Mouse (Mus musculus): ENCODE measurements at regions not wholly inside any gene's neighbourhood (a gene's known extent, or its start where the extent isn't known, plus 50 kb on each side); places are given as distances from the start of the nearest gene placed in this dataset.

GRCm38 (mm10) chr10:37240201-37240600, 101.5 kb upstream of the Marcks start:
- no peak overlapping the region for H3K4me3 ChIP-seq (replicated peaks)
- H3K4me1 ChIP-seq (replicated peaks): no peaks in the 10 kb centered on the region
- H3K9ac ChIP-seq (replicated peaks): no peak overlapping the region
- 83% methylated on average over 3 of the region's 3 CpGs for WGBS
- no peaks in the 10 kb centered on the region for H3K9me3 ChIP-seq
- H3K4me2 ChIP-seq (replicated peaks): no peak overlapping the region
- no peaks in the 10 kb centered on the region for H3K27me3 ChIP-seq
- no peak for ATAC-seq
- H3K27ac ChIP-seq: no peak overlapping the region
- no peaks in the 10 kb centered on the region for H3K36me3 ChIP-seq

GRCm38 (mm10) chr10:37236001-37236822, 97.5 kb upstream of the Marcks start:
- H3K36me3 ChIP-seq: no peaks in the 10 kb centered on the region
- peaks cover 15% of the 10 kb centered on the region for H3K4me1 ChIP-seq (replicated peaks)
- ATAC-seq: no peak
- H3K27me3 ChIP-seq: no peaks in the 10 kb centered on the region
- no peak overlapping the region for H3K9ac ChIP-seq (replicated peaks)
- WGBS: 89% methylated on average over 4 of the region's 4 CpGs
- no peak overlapping the region for H3K4me2 ChIP-seq (replicated peaks)
- H3K4me3 ChIP-seq (replicated peaks): no peak overlapping the region
- H3K27ac ChIP-seq: no peak overlapping the region
- H3K9me3 ChIP-seq: no peaks in the 10 kb centered on the region

DNA sequence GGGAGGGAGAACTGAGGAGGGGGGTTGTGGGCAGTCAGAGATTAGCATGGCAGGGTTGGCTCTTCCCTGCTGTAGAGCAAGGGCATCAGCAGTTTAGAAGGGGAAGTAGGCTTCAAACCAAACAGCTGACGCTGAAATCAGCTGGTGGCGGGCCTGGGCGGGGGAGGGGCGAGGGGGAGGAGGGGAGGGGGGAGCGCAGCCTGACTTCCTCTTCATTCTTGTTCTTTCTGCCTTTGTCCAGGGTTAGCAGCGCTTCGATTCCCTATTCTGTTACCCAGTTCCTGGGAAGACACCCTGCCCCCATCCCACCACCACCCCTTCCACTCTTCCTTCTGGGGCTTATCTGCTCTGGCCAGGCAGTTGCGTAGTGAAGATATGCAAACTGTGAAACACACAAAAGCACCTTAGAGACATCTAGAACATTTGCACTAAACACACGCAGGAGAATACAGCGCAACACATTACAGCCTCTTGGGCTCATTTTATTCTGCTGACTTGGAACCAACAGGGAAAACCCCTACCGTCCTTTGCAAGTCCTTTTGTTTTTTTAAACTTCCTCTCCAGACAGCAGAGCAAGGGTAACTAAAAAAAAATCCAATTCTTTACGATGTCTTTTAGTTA, 93.3 kb upstream of the Marcks start:
- H3K36me3 ChIP-seq: no peaks in the 10 kb centered on the region
- H3K9ac ChIP-seq (replicated peaks): no peak overlapping the region
- peak overlapping the region; percentile 13; the same call in 1 of the 2 replicates for H3K4me3 ChIP-seq (replicated peaks)
- 16% methylated on average over 7 of the region's 12 CpGs for WGBS
- H3K4me2 ChIP-seq (replicated peaks): peak overlapping the region; percentile 47
- no peaks in the 10 kb centered on the region for H3K27me3 ChIP-seq
- peaks cover 16% of the 10 kb centered on the region for H3K4me1 ChIP-seq (replicated peaks)
- peak; percentile 94 for ATAC-seq
- no peaks in the 10 kb centered on the region for H3K9me3 ChIP-seq
- H3K27ac ChIP-seq: peak overlapping the region; percentile 48

DNA sequence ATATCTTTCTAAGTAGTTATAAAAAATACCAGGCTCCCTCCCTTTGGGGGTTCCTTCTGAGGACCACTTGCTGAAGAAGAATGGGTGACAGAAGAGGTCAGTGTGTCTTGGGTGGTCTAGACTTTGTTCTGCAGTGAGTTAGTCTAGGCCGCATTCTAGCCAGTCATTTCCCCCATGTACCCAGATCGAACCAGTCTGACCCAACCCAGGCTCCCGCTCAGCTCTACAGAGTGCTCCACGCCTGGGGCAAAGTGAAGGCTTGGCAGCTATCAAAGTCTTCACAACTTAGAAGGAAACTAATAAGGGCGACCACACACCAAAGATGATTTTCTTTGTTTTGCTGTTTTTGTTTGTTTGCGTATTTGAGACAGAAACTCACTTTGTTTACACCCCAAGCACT, 92.4 kb upstream of the Marcks start:
- no peak overlapping the region for H3K4me3 ChIP-seq (replicated peaks)
- H3K27me3 ChIP-seq: no peaks in the 10 kb centered on the region
- no peaks in the 10 kb centered on the region for H3K36me3 ChIP-seq
- H3K27ac ChIP-seq: no peak overlapping the region
- peaks cover 16% of the 10 kb centered on the region for H3K4me1 ChIP-seq (replicated peaks)
- peak; percentile 68 for ATAC-seq
- 90% methylated on average over 6 of the region's 6 CpGs for WGBS
- H3K9me3 ChIP-seq: no peaks in the 10 kb centered on the region
- H3K9ac ChIP-seq (replicated peaks): no peak overlapping the region
- no peak overlapping the region for H3K4me2 ChIP-seq (replicated peaks)

DNA sequence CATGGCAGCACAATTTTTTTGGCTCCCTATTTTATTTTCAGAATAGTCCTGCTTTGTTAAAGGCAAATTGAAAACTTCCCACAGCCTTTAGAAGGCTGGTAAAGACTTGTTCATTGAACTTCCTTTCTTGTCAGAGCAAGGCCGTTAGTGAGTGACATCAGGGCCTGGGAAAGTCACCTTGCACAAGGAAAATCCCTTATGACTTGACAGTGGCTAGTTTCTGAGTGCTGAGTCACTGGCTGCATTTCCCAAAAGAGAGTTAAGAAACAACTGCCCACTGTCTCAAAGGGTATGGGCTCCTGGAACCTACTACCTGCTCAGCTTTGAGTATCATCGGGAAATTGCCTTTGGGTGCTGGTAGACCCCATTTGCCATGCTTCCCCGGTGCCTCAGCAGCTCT, 89.2 kb upstream of the Marcks start:
- H3K9me3 ChIP-seq: no peaks in the 10 kb centered on the region
- 86% methylated on average over 3 of the region's 3 CpGs for WGBS
- H3K4me2 ChIP-seq (replicated peaks): no peak overlapping the region
- peaks cover 16% of the 10 kb centered on the region for H3K4me1 ChIP-seq (replicated peaks)
- no peak overlapping the region for H3K4me3 ChIP-seq (replicated peaks)
- H3K36me3 ChIP-seq: no peaks in the 10 kb centered on the region
- no peak overlapping the region for H3K27ac ChIP-seq
- H3K9ac ChIP-seq (replicated peaks): no peak overlapping the region
- H3K27me3 ChIP-seq: no peaks in the 10 kb centered on the region
- ATAC-seq: no peak

GRCm38 (mm10) chr10:37221730-37222129, 83.0 kb upstream of the Marcks start:
- H3K9ac ChIP-seq (replicated peaks): no peak overlapping the region
- no peak overlapping the region for H3K4me2 ChIP-seq (replicated peaks)
- H3K4me1 ChIP-seq (replicated peaks): no peaks in the 10 kb centered on the region
- H3K27me3 ChIP-seq: no peaks in the 10 kb centered on the region
- no peak for ATAC-seq
- H3K36me3 ChIP-seq: no peaks in the 10 kb centered on the region
- no peak overlapping the region for H3K27ac ChIP-seq
- H3K4me3 ChIP-seq (replicated peaks): no peak overlapping the region
- 86% methylated on average over 6 of the region's 6 CpGs for WGBS
- H3K9me3 ChIP-seq: no peaks in the 10 kb centered on the region

DNA sequence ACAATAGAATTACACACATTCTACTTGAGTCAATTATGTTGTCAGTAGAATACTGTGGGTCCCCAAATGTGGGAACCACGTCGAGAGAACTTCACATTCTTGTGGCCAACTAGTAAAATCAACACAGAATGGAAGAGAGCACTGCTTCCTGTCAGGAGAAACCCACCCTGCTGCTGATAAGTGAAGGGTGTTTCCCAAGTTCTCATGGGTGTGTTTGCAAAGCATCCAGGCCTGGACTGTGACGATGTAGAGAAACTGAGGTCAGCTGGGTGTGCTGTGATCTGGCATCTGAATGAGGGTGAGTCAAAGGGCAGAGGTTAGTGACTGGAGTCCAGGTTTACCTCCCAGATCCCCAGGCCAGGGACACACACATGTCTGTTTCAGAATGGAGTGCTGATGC, 81.7 kb upstream of the Marcks start:
- Histone ChIP-seq H3K27me3 (no peaks in the 10 kb centered on the region), H3K36me3 (no peaks in the 10 kb centered on the region), H3K9me3 (no peaks in the 10 kb centered on the region), H3K9ac (replicated peaks) (no peak overlapping the region), H3K27ac (no peak overlapping the region), H3K4me2 (replicated peaks) (no peak overlapping the region), H3K4me1 (replicated peaks) (no peaks in the 10 kb centered on the region), H3K4me3 (replicated peaks) (no peak overlapping the region)
- 77% methylated on average over 3 of the region's 3 CpGs for WGBS
- ATAC-seq: no peak

GRCm38 (mm10) chr10:37219936-37220335, 81.2 kb upstream of the Marcks start:
- WGBS: 85% methylated on average over 4 of the region's 4 CpGs
- Histone ChIP-seq H3K36me3 (no peaks in the 10 kb centered on the region), H3K27me3 (no peaks in the 10 kb centered on the region), H3K4me1 (replicated peaks) (no peaks in the 10 kb centered on the region), H3K4me3 (replicated peaks) (no peak overlapping the region), H3K9ac (replicated peaks) (no peak overlapping the region), H3K9me3 (no peaks in the 10 kb centered on the region), H3K27ac (no peak overlapping the region), H3K4me2 (replicated peaks) (no peak overlapping the region)
- ATAC-seq: no peak

- H3K36me3 ChIP-seq: no peaks in the 10 kb centered on the region
- WGBS: 96% methylated on average over 1 of the region's 1 CpGs
- H3K9me3 ChIP-seq: no peaks in the 10 kb centered on the region
- H3K9ac ChIP-seq (replicated peaks): no peak overlapping the region
- ATAC-seq: no peak
- H3K4me2 ChIP-seq (replicated peaks): no peak overlapping the region
- no peaks in the 10 kb centered on the region for H3K4me1 ChIP-seq (replicated peaks)
- H3K4me3 ChIP-seq (replicated peaks): no peak overlapping the region
- H3K27me3 ChIP-seq: no peaks in the 10 kb centered on the region
- H3K27ac ChIP-seq: no peak overlapping the region
These were observed 80.7 kb upstream of the Marcks start for GRCm38 (mm10) chr10:37219381-37219780.

DNA sequence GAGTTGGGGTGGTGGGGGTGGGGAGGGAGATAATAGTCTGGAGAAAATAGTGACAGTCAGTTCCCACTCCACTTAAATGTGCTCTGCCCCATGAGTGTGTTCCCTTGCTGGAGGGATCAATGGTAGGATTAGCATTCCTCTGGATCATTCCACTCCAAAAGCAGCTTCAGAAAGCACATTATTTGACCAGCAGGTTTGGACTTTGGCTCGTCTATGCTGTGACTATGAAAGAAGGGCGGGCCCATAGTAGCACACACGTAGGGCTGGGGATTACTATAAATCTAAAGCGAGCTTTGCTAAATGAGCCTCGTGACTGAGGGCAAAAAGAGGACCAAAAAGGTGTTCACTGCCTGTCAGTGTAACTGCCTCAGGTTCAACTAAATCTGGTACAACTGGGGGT, 75.9 kb upstream of the Marcks start:
- Histone ChIP-seq H3K9ac (replicated peaks) (no peak overlapping the region), H3K4me2 (replicated peaks) (no peak overlapping the region), H3K9me3 (no peaks in the 10 kb centered on the region), H3K4me3 (replicated peaks) (no peak overlapping the region), H3K4me1 (replicated peaks) (no peaks in the 10 kb centered on the region), H3K36me3 (no peaks in the 10 kb centered on the region), H3K27me3 (no peaks in the 10 kb centered on the region), H3K27ac (no peak overlapping the region)
- ATAC-seq: no peak
- 34% methylated on average over 5 of the region's 5 CpGs for WGBS

DNA sequence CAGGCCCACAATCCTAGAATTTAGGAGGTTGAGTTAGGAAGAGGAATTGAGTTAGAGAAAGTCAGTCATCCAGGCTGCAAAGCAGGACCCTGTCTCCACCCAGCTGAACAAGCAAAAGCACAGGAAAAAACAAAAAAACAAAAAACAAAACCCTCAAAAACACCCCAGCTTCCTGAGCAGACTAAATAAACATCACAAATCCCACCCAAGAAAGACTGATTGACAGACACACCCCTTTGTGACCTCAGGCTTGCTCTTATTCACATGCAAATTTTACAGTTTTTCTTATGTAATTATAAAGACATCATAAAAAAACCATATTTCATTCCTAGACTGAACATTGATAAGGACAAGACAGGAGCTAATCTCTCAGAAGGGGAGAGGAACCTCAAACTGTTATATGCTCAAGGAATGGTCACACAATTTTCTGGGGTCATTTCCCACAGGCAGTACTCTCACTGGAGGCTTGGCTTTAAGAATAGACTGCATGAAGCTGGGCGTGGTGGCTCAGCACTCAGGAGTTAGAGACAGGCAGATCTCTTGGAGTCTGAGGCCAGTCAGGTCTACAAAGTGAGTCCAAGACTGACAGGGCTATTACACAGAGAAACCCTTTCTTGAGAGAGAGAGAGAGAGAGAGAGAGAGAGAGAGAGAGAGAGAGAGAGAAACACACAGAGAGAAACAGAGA, 73.8 kb upstream of the Marcks start:
- Histone ChIP-seq H3K4me3 (replicated peaks) (no peak overlapping the region), H3K36me3 (no peaks in the 10 kb centered on the region), H3K27me3 (no peaks in the 10 kb centered on the region), H3K9me3 (no peaks in the 10 kb centered on the region), H3K4me2 (replicated peaks) (no peak overlapping the region), H3K9ac (replicated peaks) (no peak overlapping the region), H3K4me1 (replicated peaks) (no peaks in the 10 kb centered on the region), H3K27ac (no peak overlapping the region)
- ATAC-seq: no peak
- WGBS: 41% methylated on average over 1 of the region's 1 CpGs

DNA sequence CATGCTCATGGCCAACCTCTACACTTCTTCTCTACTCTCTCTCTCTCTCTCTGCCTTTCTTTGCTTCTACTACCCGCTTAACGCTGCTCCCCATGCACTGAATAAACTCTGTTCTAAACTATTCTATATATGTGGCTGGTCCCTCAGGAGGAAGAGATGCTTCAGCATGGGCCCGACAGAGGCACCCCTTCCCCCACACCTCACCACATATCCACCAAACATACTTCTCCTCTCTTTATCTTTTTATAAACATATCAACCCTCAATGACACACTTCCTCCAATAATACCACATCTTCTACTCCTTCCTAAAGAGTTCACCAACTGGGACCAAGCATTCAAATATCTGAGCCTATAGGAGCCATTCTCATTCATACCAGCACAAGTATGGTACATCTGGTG, 72.6 kb upstream of the Marcks start:
- Histone ChIP-seq H3K9ac (replicated peaks) (no peak overlapping the region), H3K9me3 (no peaks in the 10 kb centered on the region), H3K27me3 (no peaks in the 10 kb centered on the region), H3K4me1 (replicated peaks) (no peaks in the 10 kb centered on the region), H3K27ac (no peak overlapping the region), H3K36me3 (no peaks in the 10 kb centered on the region), H3K4me2 (replicated peaks) (no peak overlapping the region), H3K4me3 (replicated peaks) (no peak overlapping the region)
- WGBS: 93% methylated on average over 3 of the region's 3 CpGs
- ATAC-seq: no peak

Data from midbrain, embryonic 13.5 days (tissue).